Mouse (Mus musculus) layer of hippocampus, postnatal 25 days (tissue): Measurements from ENCODE around the gene Bcr. TPM values are rescaled to one million over a fixed set of nuclear protein-coding genes. Genes with fewer than 3 reads are reported as not detected.

Experiments used
- DNase-seq, 2 experiments: peaks; one replicate each; pipeline ENCODE4 v3.0.0; 2022; ENCODE audit warnings: mixed read lengths in 2 of 2, low spot score in 1 of 2; ENCODE audit errors: extremely low spot score in 1 of 2
- total RNA-seq, 2 experiments: library from RNA; stranded (reverse); gene quantifications; 2 replicates each; pipeline ENCODE4 v1.2.3; 2021

Gene Bcr
- total RNA-seq, 2 experiments from 2014 or later, result 107 to 109 TPM

DNA sequence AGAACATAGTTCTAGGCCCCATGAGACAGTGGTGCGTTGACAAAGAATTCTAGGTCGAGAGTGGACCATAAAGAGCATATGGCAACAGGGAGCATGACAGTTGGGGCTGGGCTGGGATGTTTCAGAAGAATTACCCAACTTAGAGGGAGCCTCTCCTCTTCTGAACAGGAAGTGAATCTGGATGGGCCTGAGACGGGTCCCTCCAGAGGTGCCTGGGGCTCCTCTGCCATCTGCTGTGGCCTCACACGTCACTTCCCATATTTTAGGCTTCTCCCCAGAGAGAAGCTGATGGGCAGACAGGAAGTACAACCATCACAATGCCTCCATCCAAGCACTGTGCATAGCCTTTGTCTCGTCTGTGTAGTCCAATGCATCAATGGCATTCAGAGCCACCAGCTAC is 4.7 kb upstream of the Bcr start:
- DNase-seq, result no peak

DNA sequence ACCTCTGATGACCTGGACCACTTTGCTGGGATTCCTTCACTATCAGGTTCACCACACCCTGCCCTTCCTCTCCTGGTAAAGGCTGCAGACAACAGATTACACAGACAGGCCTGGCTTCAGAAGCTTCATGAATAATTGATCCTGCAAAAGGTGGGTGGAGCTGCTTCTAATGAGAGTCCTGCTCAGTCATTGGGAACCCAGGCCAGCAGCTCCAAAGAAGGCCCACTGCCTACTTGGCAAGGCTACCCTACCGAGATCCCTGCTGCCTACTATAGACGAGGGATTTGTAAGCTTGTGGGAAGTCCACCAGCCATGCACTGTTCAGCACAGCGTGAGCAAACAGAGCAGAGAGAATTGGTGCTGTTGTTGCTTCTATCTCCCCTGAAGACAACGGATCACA is 4.1 kb upstream of the Bcr start:
- no peak for DNase-seq

DNA sequence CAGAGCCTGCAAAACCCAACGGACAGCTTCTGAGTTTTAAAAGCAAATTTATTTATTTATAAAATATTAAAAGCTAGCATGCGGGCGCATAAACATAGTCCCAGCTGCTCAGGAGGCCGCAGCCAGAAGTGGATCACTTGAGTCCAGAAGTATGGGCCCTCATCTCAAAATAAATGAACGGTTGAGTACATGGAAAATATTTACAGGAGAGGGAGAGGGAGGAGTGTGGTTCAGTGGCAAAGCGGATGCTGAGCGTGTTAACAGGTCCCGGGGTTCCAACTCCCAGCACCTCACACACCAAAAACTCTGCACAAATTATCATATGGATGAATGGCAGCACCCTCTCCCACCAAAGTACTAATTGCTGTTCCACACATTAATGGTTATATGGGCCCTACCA is 2.1 kb upstream of the Bcr start:
- no peak for DNase-seq

DNA sequence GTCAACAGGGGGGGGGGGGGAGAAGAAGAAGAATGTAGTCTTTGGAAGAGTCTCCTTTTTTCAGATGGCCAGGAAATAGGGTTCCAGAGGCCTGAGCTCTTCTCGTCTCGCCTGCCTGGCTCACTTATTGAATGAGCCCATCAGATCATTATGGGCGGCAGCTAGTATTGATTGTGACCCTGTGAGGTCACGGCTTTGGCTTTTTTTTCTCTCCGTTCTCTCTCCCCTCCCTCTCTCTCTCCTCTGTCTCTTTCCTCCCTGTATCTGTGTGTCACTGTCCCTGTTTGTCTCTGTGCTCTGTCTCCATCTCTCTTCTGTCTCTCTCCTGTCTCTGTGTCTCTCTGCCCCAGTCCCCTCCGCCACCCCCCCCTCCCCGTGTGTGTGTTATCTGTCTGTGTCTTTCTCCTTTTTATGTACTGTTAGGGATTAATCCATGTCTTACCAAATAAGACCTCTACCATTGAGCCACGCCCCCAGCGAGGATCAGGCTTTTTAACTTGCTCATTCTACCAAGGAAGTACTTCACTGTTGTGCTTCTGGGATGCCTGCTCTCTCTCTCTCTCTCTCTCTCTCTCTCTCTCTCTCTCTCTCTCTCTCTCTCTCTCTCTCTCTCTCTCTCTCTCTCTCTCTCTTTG is 1.5 kb upstream of the Bcr start:
- no peak for DNase-seq

DNA sequence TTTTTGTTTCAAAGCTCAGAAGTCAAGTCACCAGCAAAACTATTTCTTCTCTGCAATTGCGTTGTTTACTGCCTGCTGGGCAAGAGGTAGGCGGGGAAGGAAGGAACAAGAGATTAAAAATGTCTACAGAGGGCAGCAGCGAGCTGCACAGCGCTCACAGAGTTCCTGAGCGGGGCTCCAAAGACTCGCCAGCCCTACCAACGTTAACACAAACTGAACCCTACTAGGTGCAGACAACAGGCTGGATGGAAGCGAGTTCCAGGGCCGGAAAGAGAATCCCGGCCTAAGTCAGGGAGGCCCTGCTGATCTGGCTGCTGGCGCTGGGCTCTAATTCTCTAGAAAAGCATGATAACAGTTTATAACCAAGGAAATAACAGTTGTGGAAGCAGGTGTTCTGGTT is 996 bp upstream of the Bcr start:
- DNase-seq, result peak in 1 of 2 experiments; percentile 60

DNA sequence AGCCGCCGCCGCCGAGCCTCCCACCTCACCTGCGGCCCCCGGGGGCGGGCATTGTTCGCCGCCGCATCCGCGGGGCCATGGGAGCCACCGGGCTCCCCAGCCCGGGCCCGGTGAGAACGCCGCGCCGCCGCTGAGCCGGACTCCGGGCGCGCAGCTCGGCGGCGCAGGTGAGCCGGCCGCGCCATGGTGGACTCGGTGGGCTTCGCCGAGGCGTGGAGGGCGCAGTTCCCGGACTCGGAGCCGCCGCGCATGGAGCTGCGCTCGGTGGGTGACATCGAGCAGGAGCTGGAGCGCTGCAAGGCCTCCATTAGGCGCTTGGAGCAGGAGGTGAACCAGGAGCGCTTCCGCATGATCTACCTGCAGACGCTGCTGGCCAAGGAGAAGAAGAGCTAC is 447 bp downstream of the Bcr start:
- DNase-seq, result no peak

DNA sequence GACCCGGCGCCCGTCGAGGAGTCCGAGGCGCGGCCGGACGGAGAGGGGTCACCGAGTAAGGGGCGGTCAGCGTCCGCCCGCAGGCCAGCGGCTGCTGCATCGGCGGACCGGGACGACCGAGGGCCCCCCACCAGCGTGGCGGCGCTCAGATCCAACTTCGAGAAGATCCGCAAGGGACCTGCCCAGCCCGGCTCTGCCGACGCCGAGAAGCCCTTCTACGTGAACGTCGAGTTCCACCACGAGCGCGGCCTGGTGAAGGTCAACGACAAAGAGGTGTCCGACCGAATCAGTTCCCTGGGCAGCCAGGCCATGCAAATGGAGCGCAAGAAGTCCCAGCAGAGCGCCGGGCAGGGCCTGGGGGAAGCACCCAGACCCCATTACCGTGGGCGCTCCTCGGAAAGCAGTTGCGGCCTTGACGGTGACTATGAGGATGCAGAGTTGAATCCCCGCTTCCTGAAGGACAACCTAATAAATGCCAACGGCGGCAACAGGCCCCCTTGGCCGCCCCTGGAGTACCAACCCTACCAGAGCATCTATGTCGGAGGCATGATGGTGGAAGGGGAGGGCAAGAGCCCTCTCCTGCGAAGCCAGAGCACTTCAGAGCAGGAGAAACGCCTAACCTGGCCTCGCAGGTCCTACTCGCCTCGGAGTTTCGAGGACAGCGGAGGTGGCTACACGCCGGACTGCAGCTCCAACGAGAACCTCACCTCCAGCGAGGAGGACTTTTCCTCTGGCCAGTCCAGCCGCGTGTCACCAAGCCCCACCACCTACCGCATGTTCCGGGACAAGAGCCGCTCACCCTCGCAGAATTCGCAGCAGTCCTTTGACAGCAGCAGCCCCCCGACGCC is 1.2 kb downstream of the Bcr start:
- DNase-seq, result no peak

DNA sequence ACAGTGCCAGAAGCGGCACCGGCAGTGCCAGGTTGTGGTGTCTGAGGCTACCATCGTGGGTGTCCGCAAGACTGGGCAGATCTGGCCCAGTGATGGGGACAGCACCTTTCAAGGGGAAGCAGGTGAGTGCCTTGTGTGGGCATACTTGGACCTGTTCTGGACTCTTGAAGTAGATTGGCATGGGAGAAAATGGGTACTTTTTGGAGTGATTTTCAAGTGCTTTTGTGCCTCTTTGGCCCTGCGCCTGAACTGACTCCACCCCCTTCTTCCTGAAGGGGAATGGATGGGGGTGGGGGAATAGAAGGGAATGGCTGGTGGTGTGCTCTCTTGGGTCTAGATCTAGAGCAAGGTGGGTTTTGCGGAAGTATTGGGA is 1.8 kb downstream of the Bcr start:
- DNase-seq, result no peak

DNA sequence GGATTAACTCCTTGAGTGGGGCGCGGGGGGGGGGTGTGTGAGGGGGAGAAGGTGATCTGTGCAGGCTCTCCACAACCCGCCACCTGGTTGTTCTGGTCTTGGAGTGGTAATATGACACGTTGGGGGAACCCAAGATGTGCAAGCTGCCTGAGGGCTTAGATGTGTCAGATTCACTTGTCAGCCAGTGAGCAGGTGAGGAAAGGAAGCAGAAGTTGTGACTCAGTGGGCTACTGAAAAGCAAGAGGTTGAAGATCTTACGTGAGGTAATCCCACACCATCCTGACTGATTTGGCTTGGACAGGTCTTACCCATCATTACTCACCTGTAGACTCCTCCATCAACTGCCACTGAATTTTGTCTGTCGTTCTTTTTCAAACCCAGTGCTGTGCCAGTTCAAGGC is 2.2 kb downstream of the Bcr start:
- DNase-seq, result no peak

DNA sequence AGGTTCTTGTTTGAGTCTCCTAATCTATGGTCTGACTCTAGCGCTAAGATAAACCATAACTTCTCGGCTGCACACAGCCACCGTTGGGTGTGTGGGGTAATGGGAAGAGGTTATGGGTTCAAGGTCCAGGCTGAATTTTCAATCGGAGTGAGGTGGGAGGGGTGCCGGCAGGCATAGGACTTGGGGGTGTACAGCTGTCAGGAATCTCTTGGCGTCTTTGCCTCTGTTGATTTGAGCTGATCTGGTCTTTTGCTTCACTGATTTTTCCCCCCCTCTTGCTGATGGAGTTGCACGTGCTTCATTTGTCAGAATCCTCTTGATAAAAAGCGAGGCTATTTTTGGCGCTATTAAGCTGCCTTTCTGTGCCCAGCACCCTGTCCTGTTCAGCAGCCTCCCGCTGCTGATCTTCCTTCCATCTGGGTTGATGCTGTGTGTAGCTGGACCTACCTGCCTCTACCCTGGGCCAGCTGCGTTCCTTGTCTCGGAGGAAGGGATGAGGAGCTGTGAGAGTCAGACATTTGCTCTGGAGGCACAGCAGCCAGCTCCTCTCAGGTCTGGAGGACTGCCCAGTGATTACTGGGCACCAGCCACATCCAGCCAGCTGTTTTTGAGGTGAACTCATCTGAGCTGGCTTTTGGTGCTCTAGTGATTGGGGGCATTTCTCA is 3.0 kb downstream of the Bcr start:
- DNase-seq, result no peak

DNA sequence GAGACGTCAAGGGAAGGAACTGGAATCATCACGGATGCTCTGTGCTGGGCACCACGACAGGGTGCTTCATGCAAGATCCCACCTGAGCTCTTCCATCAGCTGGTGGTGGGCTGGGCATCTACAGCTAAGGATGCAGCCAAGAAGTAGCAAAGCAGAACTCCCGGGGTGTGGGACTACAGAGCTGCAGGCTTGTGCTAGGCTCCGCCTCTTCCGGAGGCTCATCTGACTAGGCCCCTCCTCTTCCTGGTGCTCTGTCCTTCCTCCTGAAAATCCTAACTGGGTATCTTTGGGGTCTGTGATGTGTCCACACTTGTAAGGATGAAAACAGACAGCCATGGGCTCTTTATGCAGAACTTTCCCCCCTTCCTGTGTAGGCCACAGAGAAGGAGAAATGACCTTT is 5.3 kb downstream of the Bcr start:
- DNase-seq, result no peak

DNA sequence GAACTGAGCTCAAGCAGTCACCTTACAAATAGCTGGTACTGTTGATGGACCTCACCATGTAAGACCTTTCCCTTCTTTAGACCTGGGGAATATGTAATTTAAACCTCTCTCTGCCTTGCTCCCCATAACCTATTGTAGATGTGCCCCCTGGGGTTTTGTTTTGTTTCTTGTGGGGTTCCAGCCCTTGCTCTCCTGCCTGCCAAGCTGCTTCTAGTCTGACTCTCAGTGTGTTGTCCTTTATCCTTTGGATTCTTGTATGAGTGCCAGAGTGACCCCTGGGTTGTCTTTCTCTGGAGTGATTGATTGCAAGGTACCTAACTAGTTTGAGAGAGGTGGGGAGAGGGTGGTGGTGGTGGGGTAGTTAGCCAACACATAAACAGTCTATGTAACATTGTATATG is 7.1 kb downstream of the Bcr start:
- no peak for DNase-seq

DNA sequence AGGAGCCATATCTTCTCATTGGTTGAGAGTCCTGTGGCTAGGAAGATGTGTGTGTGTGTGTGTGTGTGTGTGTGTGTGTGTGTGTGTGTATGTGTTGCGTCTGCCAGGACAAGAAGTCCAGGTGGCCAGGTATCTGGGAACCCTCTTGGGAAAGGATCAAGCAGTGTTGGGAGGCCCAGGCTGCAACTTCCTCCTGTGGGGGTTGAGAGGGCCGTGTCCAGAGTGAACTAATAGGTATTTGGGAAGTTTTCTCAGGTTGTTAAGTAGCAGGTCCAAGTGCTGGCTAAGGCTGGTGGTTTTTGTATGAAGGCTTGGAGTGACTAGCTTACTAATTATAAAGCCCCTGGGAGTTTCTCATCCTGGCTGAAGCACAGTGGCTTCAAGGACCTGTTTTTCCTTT is 7.7 kb downstream of the Bcr start:
- no peak for DNase-seq

DNA sequence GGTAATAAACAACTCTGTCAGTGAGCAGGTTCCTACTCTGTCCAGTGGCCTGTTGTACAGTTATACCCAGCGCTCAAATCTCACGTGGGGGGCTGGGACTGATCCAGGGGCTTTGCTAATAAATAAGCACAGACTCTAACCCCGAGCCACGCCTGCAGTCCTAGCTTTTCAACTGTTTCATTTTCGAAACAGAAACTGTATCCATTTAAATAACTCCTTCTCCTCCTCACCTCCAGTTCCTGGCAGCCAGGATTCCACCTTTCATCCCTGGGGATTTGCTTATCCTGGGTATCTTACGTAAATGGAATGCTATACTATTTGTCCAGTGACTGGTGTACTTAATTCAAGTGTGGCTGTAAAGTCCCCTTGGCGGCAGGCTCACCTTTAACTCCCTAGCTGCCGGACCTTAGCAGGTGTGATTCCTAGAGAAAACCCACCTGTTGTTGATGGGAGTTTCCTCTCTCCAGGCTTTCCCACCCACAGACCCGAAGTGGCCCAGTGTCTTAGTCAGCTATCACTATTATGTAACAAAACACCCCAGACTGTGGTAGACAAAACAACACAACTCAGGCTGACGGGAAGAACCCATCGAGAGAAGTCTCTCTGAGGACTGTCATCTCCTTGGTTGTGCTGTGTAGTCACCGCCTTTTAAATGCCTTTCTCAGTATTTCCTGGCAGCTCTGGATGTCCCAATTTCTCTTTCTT is 8.4 kb downstream of the Bcr start:
- DNase-seq, result no peak

DNA sequence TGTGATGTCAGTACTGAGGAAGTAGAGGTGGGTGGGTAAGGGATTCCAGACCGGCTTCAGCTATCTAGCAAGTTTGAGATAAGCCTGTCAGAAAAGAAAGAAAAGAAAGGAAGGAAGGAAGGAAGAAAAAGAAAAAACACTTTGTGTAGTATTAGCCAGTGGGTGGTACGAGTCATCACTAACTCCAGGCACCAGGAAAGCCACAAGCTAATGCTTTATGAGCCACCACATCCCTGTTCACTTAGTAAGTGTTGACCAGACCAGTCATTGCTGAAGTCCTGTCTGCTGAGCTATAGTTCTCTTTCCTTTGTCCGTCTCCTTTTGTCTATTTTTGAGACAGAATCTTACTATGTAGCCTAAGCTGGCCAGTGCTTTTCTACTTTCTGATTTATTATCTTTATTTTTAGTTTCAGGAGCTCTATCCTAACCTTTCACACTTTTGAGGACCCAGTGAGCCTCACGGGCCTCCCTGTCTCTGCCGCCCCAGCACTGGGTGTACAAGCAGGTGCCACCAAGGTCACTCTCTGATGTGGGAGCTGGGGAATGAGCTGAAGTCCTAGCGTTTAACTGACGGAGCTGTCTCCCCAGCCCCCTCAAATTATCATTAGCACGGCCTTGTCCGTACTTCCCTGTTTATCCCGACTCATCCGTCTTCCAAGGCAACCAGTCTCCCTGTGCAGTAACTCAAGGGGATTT is 10.0 kb downstream of the Bcr start:
- no peak for DNase-seq

DNA sequence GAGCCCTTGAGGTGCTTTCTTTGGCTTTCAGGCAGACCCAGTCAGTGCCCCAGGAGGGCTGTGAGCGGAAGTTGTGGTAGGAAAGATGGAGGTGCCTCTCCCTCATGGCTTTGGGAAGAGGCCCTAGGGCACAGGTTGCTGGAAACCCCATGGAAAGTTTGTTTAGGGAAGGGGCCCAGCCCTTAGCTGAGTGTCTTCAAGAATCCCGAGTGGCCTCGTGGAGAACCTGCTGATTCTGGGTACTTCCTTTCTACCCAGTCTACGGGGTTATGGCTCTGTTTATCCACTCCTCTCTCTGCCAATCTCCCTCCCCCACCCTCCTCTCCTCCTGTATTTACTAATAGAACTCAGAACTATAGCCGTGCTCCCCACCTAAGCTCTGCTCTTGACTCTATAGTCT is 15.3 kb downstream of the Bcr start:
- DNase-seq, result no peak

DNA sequence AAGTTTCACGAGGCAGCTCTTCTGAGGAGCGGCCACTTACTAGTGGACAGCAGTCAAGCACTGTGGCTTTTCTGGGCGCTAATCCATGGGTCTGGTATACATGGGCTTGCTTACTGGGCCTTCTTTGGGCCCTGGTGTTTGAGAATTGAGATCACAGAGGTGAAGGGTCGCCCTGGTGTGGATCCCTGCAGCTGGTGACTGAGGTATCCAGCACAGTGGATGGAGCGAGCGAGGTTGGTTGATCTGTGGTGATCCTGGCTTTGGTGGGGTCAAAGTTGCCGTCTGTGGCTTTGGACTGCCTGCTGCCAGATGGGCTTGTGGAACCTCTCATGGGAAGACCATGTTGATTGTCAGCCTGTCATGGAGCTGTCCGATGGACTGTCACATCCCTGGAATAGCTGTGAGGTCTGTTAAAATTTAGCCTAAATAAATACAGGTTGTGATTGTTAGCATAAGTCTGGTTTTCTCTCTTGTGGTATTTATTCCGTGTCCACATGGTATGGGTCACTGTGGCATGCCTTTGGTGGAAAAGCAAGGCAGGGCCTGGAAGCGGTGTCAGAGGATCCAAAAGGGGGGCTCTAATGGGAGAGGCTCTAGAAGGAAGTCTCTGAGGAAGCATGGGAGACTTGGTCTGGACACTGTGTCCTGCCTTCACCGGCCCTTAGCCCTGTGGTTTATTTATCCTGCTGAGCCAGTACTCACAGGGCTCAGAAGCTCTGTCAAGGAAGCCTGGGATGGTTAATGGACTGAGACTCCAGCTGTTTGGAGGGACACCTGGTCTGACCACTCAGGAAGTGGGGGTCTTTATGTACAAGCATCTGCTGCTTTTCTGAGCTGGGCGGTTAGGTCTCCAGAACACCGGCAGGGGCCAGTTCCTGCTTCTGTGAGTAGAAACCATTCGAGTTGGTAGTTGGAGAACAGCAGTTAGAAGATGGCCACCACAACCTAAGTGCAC is 18.1 kb downstream of the Bcr start:
- no peak for DNase-seq

DNA sequence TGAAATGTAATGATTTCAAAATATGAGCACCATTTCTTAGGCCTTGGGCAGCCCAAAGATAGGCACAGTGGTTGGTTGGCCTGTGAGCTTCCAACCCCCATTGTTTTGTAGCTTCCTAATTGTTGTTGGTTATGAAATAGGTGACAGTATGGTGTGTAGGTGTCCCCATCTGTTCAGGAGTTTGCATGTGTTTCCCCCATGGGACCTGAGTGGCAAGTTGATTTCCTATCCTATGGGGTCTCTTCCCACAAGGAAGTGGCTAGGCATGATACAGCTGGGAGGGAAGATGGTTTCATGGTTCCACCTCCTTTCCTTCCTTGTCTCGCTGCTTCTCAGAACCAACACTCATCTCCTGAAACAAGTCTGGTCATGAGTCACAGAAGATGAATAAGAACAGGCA is 24.9 kb downstream of the Bcr start:
- DNase-seq, result no peak

DNA sequence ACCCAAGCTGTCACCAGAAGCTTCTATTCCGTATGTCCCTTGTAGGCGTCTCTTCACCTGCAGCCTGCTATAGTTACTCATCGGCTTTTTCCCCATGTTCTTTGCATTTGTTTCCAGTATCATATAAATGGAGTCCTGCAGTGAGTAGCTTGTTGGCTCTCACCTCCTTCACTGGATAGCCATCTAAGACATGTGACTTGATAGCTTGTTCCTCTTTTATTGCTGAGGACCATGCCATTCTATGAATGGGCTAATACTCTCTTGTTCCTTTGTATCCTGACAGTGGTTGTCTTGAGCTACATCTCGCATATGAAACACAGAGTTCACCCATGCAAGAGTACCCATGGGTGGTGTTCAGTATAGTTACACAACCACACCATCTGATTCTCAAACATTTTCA is 28.1 kb downstream of the Bcr start:
- no peak for DNase-seq
